Mouse (Mus musculus) forebrain, embryonic 15.5 days (tissue): ENCODE measurements at regions not wholly inside any gene's neighbourhood (a gene's known extent, or its start where the extent isn't known, plus 50 kb on each side); places are given as distances from the start of the nearest gene placed in this dataset.

ENCODE experiments used
- ATAC-seq: fragments of 200-750 bp; cut with Nextera tagmentation; replicated peaks from 2 replicates; pipeline ENCODE4 v1.8.0; 2017; ENCODE audit warnings: mild to moderate bottlenecking, moderate TSS enrichment, moderate library complexity
- H3K27ac ChIP-seq: fragments of 300-500 bp; sonication (generic); replicated peaks from 2 replicates; pipeline ENCODE4 v1.5.1; 2015; ENCODE audit warnings: mild to moderate bottlenecking, inconsistent platforms
- H3K27me3 ChIP-seq: fragments of 300-500 bp; sonication (generic); 2 replicates; pipeline ENCODE4 v1.6.1; 2015; ENCODE audit warnings: inconsistent platforms
- H3K36me3 ChIP-seq: fragments of 300-500 bp; sonication (generic); 2 replicates; pipeline ENCODE4 v1.6.1; 2015; ENCODE audit warnings: mild to moderate bottlenecking, inconsistent platforms
- H3K4me1 ChIP-seq: fragments of 300-500 bp; sonication (generic); 2 replicates; pipeline ENCODE4 v1.6.1; 2015; ENCODE audit warnings: inconsistent platforms
- H3K4me2 ChIP-seq: fragments of 300-500 bp; sonication (generic); replicated peaks from 2 replicates; pipeline ENCODE4 v1.6.1; 2015; ENCODE audit warnings: mild to moderate bottlenecking, inconsistent platforms
- H3K4me3 ChIP-seq: fragments of 300-500 bp; sonication (generic); 2 replicates; pipeline ENCODE4 v1.5.1; 2015; ENCODE audit warnings: mild to moderate bottlenecking, inconsistent platforms
- H3K9ac ChIP-seq: fragments of 300-500 bp; sonication (generic); replicated peaks from 2 replicates; pipeline ENCODE4 v1.6.1; 2015; ENCODE audit warnings: mild to moderate bottlenecking, inconsistent platforms
- H3K9me3 ChIP-seq: fragments of 300-500 bp; sonication (generic); 2 replicates; pipeline ENCODE4 v1.6.1; 2016; ENCODE audit warnings: inconsistent platforms
- WGBS: fragments of 180-500 bp; shearing (Covaris S2); methylation state at CpG from one replicate; pipeline ENCODE4 v1.1.7; 2015; ENCODE audit warnings: mixed read lengths; 5-methylcytosine and 5-hydroxymethylcytosine counted together

DNA sequence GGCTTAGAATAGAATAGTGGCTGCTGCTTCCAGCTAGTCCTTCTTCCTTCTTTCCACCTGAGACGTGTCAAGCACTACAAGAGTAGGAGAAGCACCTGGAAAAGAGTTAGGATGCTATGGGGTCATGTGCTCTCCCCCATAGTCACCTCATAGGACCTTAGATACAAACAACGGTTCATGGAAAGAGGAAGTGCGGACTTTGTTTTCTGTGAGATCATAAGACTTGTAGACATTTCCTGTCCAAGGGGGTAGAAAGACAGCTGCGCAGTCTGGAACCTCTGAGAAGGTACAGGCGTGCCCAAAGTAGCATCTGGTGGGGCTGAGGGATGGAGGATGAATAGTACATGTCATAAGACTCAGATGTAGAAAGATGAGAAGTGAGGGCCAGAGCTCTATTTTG lies 125.6 kb upstream of the Fbxo11 start:
- H3K36me3 ChIP-seq, result no peaks in the 10 kb centered on the region
- no peak for ATAC-seq
- no peak overlapping the region for H3K9ac ChIP-seq
- no peaks in the 10 kb centered on the region for H3K27me3 ChIP-seq
- H3K9me3 ChIP-seq, result no peaks in the 10 kb centered on the region
- H3K4me1 ChIP-seq, result no peaks in the 10 kb centered on the region
- no peak overlapping the region for H3K4me3 ChIP-seq
- H3K4me2 ChIP-seq, result no peak overlapping the region
- 90% methylated on average over 5 of the region's 5 CpGs for WGBS
- H3K27ac ChIP-seq, result no peak overlapping the region

DNA sequence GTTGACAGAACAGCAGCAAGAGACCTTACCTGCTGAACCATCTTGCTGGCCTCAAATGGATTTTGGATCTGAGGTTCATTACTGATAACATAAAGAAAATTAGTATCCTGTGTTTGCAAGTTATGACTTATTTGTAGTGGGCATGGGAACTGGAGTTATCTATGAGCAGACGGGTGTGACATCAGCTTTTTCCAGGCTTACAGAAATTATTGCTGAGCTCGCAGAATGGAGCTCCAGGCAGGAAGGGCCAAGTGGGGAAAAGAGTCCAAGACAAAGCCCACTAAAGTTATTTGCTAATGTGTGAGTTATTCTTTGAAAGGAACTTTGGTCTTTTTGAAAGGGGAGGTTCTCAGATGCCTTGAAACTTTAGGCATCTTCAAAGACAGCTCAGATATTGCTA lies 126.4 kb upstream of the Fbxo11 start:
- Histone ChIP-seq H3K9me3 (no peaks in the 10 kb centered on the region), H3K36me3 (no peaks in the 10 kb centered on the region), H3K4me1 (no peaks in the 10 kb centered on the region), H3K4me3 (no peak overlapping the region), H3K27me3 (no peaks in the 10 kb centered on the region), H3K9ac (no peak overlapping the region), H3K27ac (no peak overlapping the region), H3K4me2 (no peak overlapping the region)
- no peak for ATAC-seq
- 91% methylated on average over 2 of the region's 2 CpGs for WGBS

DNA sequence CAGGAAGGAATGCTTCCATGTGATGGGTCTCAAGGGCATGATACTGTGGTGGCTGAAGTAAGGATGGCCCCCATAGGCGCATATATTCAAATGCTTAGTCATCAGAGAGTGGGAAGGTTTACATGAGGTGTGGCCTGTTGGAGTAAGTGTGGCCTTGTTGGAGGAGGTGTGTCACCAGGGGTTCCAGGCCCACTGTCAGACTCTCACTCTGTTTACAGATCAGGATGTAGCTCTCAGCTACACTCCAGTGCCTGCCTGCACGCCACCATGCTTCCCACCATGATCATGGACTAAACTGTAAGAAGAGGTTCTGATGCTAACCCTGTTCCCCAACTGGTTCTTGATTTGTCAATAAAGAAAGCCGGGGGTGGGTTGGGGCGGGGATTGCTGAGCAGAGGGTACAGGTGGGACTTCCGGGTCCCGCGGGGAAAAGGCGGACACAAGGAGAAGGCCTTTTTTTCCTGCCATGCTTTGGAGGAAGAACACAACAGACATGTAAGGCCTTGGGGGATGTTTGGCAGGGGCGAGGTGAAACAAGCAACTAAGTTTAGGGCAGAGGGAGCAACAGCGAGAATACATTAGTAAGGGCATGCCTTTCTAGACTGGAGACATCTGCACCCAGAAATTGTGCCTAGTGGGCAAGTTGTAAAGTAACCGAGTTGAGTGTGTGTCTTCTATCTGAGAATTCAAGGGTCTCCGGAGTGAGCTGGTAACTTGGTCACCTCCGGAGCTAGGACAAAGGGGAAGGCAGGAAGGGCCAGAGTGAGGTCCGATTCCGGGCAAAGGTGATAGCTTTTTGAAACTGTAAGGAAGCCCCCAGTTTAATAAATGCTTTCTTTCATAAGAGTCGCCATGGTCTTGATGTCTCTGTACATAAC lies 127.1 kb upstream of the Fbxo11 start:
- H3K4me3 ChIP-seq, result no peak overlapping the region
- no peaks in the 10 kb centered on the region for H3K27me3 ChIP-seq
- no peaks in the 10 kb centered on the region for H3K4me1 ChIP-seq
- WGBS, result 95% methylated on average over 16 of the region's 16 CpGs
- no peak for ATAC-seq
- H3K36me3 ChIP-seq, result no peaks in the 10 kb centered on the region
- no peak overlapping the region for H3K9ac ChIP-seq
- H3K27ac ChIP-seq, result no peak overlapping the region
- no peak overlapping the region for H3K4me2 ChIP-seq
- H3K9me3 ChIP-seq, result no peaks in the 10 kb centered on the region

DNA sequence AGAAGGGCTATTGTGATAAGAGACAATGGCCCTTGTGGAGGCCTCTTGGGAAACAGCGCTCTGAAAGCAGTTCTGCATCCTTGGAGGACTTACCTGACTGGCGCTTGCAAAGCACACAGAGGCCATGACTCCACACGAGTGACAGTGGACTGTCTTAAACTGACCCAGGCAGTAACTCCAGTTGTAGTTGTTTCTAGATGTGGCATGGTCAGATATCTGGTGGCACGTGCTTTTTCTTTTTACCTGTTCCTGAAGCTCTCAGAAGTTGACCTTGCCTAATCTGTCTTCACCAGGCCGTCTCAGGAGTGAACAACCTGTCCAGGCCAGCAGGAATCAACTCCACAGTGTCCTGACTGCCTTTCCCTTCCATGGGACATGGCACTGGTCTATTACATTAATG lies 129.6 kb upstream of the Fbxo11 start:
- H3K4me2 ChIP-seq, result no peak overlapping the region
- no peaks in the 10 kb centered on the region for H3K27me3 ChIP-seq
- ATAC-seq, result no peak
- no peaks in the 10 kb centered on the region for H3K36me3 ChIP-seq
- H3K4me1 ChIP-seq, result no peaks in the 10 kb centered on the region
- H3K9me3 ChIP-seq, result no peaks in the 10 kb centered on the region
- no peak overlapping the region for H3K27ac ChIP-seq
- no peak overlapping the region for H3K9ac ChIP-seq
- WGBS, result 92% methylated on average over 5 of the region's 5 CpGs
- no peak overlapping the region for H3K4me3 ChIP-seq

DNA sequence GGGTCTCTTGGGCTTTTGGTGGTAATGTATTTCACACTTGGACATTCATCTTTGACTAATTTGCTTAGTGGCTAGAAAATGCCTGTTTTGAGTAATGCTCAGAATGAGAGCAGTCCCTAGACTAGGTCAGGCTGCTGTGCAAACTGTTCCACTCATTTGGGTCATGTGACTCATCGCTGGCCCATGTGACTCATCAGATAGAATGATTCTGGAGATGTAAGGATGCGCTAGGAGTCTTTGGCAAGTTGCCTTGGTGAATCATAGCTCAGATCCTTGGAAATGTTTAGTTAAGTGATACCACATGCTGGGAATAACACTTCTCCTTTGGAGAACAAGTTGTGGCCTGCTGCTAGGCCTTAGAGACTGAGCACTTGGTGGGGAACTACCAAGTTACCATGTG lies 130.2 kb upstream of the Fbxo11 start:
- WGBS, result 88% methylated on average over 2 of the region's 2 CpGs
- Histone ChIP-seq H3K9me3 (no peaks in the 10 kb centered on the region), H3K4me2 (no peak overlapping the region), H3K27ac (no peak overlapping the region), H3K36me3 (no peaks in the 10 kb centered on the region), H3K4me1 (no peaks in the 10 kb centered on the region), H3K4me3 (no peak overlapping the region), H3K27me3 (no peaks in the 10 kb centered on the region), H3K9ac (no peak overlapping the region)
- ATAC-seq, result no peak

DNA sequence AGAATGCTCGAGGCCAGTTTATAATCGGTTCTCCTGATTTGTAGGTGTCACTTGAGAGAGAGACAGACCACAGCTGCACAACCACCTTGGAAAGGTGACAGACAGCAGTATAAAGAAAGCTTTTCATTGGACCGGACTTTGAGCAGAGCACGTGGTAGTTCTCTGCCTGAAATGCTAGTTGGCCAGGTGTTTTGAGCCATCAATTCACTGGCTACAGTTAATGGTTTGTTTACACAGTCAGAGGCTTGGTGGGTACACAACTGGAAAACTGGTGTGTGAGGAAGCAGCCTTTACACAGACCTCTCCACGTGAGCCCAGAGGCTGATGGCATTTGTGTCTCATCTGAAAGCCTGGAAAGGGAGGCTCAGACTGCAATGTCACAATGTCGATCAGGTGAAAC lies 130.8 kb upstream of the Fbxo11 start:
- no peak overlapping the region for H3K9ac ChIP-seq
- no peaks in the 10 kb centered on the region for H3K27me3 ChIP-seq
- H3K27ac ChIP-seq, result no peak overlapping the region
- no peak for ATAC-seq
- no peaks in the 10 kb centered on the region for H3K36me3 ChIP-seq
- no peak overlapping the region for H3K4me2 ChIP-seq
- no peaks in the 10 kb centered on the region for H3K4me1 ChIP-seq
- 84% methylated on average over 6 of the region's 6 CpGs for WGBS
- no peaks in the 10 kb centered on the region for H3K9me3 ChIP-seq
- H3K4me3 ChIP-seq, result no peak overlapping the region

DNA sequence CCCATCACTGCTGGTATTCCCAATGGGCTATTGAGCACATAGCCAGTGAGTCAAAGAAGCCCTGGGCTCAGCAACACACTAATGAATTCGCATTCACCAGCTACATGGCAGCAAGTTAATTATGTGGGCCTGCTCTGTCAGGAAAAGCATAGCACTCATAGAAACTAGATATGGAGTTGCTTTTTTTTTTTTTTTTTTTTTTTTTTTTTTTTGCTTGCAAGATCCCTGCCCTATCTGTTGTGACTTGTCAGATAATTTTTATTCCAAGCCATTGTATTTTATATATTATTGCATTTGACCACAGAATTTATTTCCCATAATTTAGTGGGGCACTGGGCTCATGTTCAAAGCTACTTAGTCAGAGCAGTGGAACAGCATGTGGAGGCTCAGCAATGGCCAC lies 131.2 kb upstream of the Fbxo11 start:
- Histone ChIP-seq H3K9ac (no peak overlapping the region), H3K36me3 (no peaks in the 10 kb centered on the region), H3K4me1 (no peaks in the 10 kb centered on the region), H3K4me3 (no peak overlapping the region), H3K27ac (no peak overlapping the region), H3K27me3 (no peaks in the 10 kb centered on the region), H3K4me2 (no peak overlapping the region), H3K9me3 (no peaks in the 10 kb centered on the region)
- WGBS, result 71% methylated on average over 1 of the region's 1 CpGs
- no peak for ATAC-seq

DNA sequence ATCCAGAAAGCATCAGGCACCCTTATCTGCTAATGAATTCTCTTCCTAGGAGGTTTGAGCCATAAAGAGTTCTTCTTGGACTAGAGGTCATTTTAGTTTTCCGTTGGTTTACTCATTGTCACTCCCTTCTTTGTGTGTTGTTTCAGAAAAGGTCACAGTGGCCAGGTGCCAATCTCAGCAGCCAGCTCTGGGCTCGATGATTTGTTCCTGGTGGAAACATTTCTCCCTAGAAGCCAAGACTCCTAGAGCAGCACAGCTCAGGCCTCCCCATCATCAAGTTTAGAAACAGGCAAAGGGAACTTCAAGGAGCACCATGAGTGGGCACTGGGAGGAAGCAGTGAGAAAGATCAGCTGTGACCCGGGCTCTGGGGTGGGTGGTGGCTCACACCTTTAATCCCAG lies 132.3 kb upstream of the Fbxo11 start:
- Histone ChIP-seq H3K9me3 (no peaks in the 10 kb centered on the region), H3K9ac (no peak overlapping the region), H3K4me2 (no peak overlapping the region), H3K27ac (no peak overlapping the region), H3K27me3 (no peaks in the 10 kb centered on the region), H3K36me3 (no peaks in the 10 kb centered on the region), H3K4me1 (no peaks in the 10 kb centered on the region), H3K4me3 (no peak overlapping the region)
- 62% methylated on average over 3 of the region's 3 CpGs for WGBS
- no peak for ATAC-seq

DNA sequence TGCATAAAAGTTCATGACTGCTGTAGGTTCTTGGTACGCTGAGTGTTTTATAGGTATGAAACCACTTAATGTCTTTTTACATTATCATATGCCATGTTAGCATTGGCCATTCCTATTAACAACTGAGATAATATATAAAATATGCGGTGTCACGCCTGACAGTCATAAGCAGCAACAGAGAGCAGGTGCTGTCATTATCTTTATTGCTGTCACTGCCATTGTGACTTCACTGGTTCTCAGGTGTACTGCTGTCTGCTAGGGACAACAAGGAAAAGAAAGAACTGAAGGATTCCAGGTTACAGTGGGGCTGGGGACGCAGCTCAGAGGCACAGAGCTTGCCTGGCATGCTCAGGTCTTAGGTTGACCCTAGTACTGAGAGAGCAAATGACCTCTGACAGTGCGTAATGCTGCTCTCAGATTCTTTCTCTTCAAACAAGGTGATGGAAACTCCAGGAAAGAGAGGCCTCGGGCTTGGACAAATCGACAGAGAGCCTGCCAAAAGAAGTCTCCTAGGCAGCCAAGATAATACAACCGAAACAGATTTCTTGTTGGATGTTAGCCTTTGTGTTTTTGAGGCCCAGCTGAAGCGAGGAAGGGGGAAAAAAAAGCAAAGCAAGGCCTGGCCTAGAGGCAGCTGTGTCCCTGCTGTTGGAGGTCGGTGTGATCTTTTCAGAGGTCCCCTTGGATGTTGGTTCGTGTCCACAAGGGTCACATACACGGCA lies 136.3 kb upstream of the Fbxo11 start:
- H3K4me1 ChIP-seq, result no peaks in the 10 kb centered on the region
- no peaks in the 10 kb centered on the region for H3K27me3 ChIP-seq
- no peaks in the 10 kb centered on the region for H3K36me3 ChIP-seq
- no peak overlapping the region for H3K4me3 ChIP-seq
- no peak overlapping the region for H3K27ac ChIP-seq
- 84% methylated on average over 12 of the region's 12 CpGs for WGBS
- no peaks in the 10 kb centered on the region for H3K9me3 ChIP-seq
- no peak overlapping the region for H3K4me2 ChIP-seq
- no peak overlapping the region for H3K9ac ChIP-seq
- no peak for ATAC-seq

DNA sequence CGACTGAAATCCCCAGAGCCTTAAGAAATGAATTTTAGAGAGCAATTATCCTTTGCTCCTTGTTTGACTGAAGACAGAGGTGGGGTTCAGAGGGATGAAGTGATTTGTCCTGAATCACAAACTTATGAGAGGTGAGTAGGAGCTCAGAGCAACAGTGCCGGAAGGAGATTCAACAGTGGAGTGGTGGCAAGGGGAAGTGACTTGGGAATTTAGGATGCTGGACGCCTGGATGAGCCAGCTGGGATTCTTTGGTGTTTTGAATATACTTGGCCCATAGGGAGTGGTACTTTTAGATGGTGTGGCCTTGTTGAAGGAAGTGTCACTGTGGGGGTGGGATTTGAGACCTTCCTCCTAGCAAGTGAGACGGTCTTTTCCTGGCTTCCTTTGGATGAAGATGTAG lies 137.1 kb upstream of the Fbxo11 start:
- H3K4me3 ChIP-seq, result no peak overlapping the region
- 92% methylated on average over 4 of the region's 4 CpGs for WGBS

DNA sequence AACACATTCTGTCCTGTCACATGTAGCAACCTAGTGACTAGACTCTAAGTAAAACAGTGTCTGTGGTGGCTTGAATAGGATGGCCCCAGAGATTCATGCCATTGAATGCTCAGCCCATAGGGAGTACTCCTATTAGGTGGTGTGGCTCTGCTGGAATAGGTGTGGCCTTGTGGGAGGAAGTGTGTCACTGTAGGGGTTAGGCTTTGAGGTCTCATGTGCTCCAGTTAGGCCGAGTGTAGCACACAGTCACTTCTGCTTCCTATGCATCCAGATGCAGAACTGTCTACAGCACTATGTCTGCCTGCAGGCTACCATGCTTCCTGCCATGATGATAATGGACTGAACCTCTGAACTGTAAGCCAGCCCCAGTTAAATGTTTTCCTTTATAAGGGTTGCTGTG lies 144.5 kb upstream of the Fbxo11 start:
- 65% methylated on average over 1 of the region's 1 CpGs for WGBS
- H3K4me2 ChIP-seq, result no peak overlapping the region
- no peak for ATAC-seq

More for the DNA sequence above, 137.1 kb upstream of the Fbxo11 start:
- Histone ChIP-seq H3K4me1 (no peaks in the 10 kb centered on the region), H3K9me3 (no peaks in the 10 kb centered on the region), H3K9ac (no peak overlapping the region), H3K4me2 (no peak overlapping the region), H3K27me3 (no peaks in the 10 kb centered on the region), H3K27ac (no peak overlapping the region), H3K36me3 (no peaks in the 10 kb centered on the region)
- ATAC-seq, result no peak

DNA sequence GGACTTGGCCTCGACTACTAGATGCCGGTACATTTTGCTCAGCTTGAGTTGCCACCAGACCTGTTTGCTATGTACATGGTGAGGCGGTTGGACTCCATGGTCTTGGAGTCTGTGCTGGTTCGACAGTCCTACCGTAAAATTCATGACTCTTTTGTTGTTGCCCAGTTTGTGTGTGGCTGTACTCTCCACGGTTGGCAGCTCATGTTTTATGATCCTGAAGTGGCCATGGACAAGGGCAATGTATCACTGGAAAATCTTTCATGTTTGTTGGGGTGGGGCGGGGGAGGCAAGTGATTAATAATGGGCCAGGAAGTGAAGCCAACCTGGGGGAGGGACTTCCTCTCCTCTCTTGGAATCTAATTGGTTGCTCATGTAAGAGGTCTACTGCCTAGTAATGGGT lies 147.0 kb upstream of the Fbxo11 start:
- 91% methylated on average over 7 of the region's 7 CpGs for WGBS
- H3K36me3 ChIP-seq, result no peaks in the 10 kb centered on the region
- H3K4me3 ChIP-seq, result no peak overlapping the region
- no peak for ATAC-seq
- no peak overlapping the region for H3K4me2 ChIP-seq
- no peaks in the 10 kb centered on the region for H3K4me1 ChIP-seq
- H3K27ac ChIP-seq, result no peak overlapping the region
- H3K27me3 ChIP-seq, result no peaks in the 10 kb centered on the region
- no peak overlapping the region for H3K9ac ChIP-seq
- no peaks in the 10 kb centered on the region for H3K9me3 ChIP-seq

More for the DNA sequence above, 144.5 kb upstream of the Fbxo11 start:
- H3K4me1 ChIP-seq, result no peaks in the 10 kb centered on the region
- H3K27me3 ChIP-seq, result no peaks in the 10 kb centered on the region
- no peaks in the 10 kb centered on the region for H3K36me3 ChIP-seq
- no peak overlapping the region for H3K4me3 ChIP-seq
- no peak overlapping the region for H3K9ac ChIP-seq
- no peaks in the 10 kb centered on the region for H3K9me3 ChIP-seq
- H3K27ac ChIP-seq, result no peak overlapping the region
